Mouse (Mus musculus): ENCODE measurements around the gene Plekha4. TPM values are rescaled to one million over a fixed set of nuclear protein-coding genes. Genes with fewer than 3 reads are reported as not detected.
A peak's percentile ranks its signal among the peaks of the same experiment; 100 is the strongest.
"Not testable (repeated sequence)": the region's sequence is repeated elsewhere in the genome, so short reads cannot be mapped to it uniquely, and the experiment has no call there.

Plekha4 gene
- 3.3 and 4.6 TPM in 2 replicates for polyA plus RNA-seq (2015; fragmentation: Nextera tagmentation; extraction: Ambion mirVana)

DNA sequence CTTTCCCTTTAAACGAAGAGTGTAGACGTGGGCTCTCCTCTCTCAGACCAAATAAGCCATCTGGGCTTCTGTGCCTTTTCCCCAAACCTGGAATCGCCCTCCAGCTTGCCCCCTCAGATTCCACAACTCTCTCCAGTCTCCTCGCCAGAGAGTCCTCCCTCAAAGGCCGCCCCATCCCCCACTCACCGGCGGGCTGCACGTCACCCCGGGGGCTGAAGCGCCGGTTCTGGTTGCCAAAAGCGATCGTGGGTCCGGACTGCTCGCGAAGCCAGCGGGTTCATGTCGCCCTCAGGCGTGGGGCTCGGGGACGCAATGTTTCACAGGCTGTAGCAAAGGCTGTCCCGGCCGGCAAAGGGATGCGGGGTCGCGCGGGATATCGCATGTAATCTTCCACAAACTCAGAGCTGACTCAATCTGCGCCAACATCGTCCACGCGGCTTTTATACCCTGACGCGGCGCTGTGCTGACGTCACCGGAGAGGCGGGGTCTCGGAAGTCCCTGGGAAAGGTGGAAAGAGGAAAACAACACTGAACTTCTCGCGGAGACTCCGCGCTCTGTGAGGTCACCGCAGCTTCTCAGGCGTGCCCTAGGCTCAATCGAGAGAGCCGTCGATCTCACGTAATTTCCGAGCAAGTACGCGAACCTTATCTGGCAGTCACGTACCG is at the start of gene Plekha4, which contains the start of gene Ppp1r15a:
Plekha4 (plus strand) TSS at position 522 of the 665 bp plus-strand sequence.
Ppp1r15a (minus strand) TSS at position 460 of the 665 bp plus-strand sequence.
- DNase-seq (ENCODE audit: low spot score), result peak; percentile 95

DNA sequence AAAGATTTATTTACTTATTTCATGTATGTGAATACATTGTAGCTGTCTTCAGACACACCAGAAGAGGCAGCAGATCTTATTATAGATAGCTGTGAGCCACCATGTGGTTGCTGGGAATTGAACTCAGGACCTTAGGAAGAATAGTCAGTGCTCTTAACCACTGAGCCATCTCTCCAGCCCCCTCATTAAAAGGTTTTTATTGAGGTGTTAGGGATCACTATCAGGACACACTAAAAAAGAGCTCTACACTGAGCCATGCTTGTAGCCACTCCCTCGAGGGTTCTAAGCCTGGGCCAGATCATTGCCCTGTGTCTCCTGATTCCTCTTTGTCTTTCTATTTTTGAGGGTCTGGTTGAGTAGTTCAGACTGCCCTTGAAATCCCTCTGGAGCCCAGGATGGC is 49.7 kb upstream of the Plekha4 start:
- DNase-seq (ENCODE audit: low spot score), result no peak

- peak; percentile 78 for DNase-seq (ENCODE audit: low spot score)
Observed at GRCm38 (mm10) chr7:45477003-45477402, 49.1 kb upstream of the Plekha4 start.

GRCm38 (mm10) chr7:45478774-45479173 is 47.4 kb upstream of the Plekha4 start:
- DNase-seq (ENCODE audit: low spot score), result no peak

DNA sequence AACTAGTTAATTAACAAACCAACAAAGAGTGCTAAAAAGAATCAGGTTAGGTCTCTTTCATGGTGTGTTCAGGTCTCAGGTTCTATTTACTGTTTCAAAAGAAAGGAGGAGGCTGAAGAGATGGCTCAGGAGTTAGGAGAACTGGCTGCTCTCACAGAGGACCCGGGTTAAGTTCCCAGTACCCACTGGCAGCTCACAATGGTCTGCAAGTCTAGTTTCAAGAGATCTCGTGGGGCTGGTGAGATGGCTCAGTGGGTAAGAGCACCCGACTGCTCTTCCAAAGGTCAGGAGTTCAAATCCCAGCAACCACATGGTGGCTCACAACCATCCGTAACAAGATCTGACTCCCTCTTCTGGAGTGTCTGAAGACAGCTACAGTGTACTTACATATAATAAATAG is 45.8 kb upstream of the Plekha4 start:
- DNase-seq (ENCODE audit: low spot score), result not testable (repeated sequence)

DNA sequence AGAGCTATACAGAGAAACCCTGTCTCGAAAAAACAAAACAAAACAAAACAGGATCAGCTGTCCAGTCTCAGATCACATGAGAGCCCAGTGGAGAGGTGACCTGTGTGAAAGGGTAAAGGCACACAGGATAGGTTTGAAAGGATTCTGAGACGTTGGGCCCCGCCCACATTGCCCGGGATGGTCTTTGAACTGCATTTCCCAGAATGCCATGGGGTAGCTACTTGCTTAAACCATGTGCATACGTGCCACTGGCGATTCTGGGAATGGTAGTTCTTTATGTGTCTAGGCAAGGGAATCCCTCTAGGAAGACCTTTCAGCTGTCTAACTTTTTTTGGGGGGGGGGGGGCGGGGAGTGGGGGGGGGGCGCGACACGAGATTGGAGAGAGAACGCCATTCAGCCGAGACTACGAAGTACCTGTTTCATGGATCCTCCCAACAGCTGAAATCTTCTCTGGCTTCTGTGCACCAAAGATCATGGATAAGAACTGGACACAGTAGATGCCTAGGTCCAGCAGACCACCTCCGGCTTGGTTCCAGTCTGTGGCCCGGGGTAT is 44.7 kb upstream of the Plekha4 start, which contains the start of gene Tulp2:
Tulp2 (plus strand) TSS at position 504 of the 554 bp plus-strand sequence.
- peak; percentile 74 for DNase-seq (ENCODE audit: low spot score)

GRCm38 (mm10) chr7:45482166-45482565 is 44.0 kb upstream of the Plekha4 start:
- DNase-seq (ENCODE audit: low spot score), result no peak

GRCm38 (mm10) chr7:45484985-45485384 is 41.1 kb upstream of the Plekha4 start:
- DNase-seq (ENCODE audit: low spot score), result not testable (repeated sequence)

GRCm38 (mm10) chr7:45486158-45486557 is 40.0 kb upstream of the Plekha4 start:
- DNase-seq (ENCODE audit: low spot score), result no peak

GRCm38 (mm10) chr7:45486761-45487415 is 39.2 kb upstream of the Plekha4 start, which contains the start of gene Gm45808:
Gm45808 (minus strand) TSS chr7:45486811.
- no peak for DNase-seq (ENCODE audit: low spot score)

DNA sequence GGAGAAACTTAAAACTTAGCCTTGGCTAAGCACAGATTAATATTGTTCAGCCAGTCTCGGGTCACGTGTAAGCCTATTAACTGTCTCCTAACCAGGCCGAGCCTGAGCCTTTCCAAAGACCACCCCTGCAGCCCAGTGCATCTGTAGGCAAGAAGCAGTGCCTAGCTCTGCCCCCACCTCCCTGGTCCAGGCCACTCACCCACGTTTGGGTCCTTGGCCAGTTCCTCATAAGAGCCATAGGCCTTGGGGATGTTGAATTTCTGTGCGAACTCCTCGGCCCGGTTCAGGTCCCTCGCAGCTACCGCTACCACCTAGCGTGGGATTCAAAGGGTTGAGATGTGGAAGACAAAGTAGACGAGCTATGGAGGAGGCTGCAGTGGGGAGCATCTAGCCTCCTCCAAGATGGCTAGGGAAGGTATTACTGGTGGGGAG is 38.3 kb upstream of the Plekha4 start:
- no peak for DNase-seq (ENCODE audit: low spot score)

- DNase-seq (ENCODE audit: low spot score), result peak; percentile 32
Observed at GRCm38 (mm10) chr7:45488293-45489204, 37.6 kb upstream of the Plekha4 start, which contains the start of gene Dhdh. Dhdh (minus strand) TSS chr7:45488805.

DNA sequence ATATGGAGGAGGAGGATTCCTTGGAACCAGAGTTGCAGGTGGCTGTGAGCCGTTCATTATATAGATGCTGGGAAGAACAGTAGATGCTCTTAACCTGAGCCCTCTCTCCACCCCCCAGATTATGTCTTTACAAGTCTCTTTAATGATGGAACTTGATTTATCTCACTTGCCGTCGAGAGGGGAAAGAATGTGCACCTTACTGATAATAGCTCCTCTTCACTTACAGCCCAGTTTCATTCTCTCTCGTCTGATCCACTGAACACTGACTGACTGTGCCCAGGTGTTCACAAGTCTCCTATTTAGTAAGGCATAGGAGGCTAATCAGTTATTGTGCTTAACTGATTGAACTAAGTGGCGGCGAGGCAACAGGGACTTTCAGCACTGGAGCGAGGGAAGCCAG is 36.6 kb upstream of the Plekha4 start:
- DNase-seq (ENCODE audit: low spot score), result no peak

- DNase-seq (ENCODE audit: low spot score), result no peak
Observed at GRCm38 (mm10) chr7:45490822-45491221, 35.3 kb upstream of the Plekha4 start.

DNA sequence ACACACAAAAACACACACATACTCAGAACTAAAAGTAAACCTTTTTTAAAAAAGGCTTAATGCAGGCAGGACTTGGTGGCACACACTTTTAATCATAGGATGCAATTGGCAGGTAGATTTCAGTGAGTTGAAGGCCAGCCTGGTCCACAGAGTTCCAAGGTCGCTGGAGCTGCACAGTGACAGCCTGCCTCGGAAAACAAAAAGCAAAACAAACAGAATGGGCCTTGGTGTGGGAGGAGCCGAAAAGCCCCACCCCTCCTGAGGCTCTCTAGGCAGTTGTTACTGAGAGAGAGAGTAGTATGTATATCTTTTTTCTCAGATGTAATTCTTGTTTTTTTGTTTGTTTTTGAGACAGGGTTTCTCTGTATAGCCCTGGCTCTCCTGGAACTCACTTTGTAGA is 34.9 kb upstream of the Plekha4 start:
- no peak for DNase-seq (ENCODE audit: low spot score)

GRCm38 (mm10) chr7:45492225-45492844 is 33.8 kb upstream of the Plekha4 start:
- DNase-seq (ENCODE audit: low spot score), result no peak

- no peak for DNase-seq (ENCODE audit: low spot score)
Observed at GRCm38 (mm10) chr7:45492951-45493350, 33.2 kb upstream of the Plekha4 start.

GRCm38 (mm10) chr7:45494548-45494947 is 31.6 kb upstream of the Plekha4 start:
- no peak for DNase-seq (ENCODE audit: low spot score)

GRCm38 (mm10) chr7:45498427-45498826 is 27.7 kb upstream of the Plekha4 start:
- DNase-seq (ENCODE audit: low spot score), result no peak

DNA sequence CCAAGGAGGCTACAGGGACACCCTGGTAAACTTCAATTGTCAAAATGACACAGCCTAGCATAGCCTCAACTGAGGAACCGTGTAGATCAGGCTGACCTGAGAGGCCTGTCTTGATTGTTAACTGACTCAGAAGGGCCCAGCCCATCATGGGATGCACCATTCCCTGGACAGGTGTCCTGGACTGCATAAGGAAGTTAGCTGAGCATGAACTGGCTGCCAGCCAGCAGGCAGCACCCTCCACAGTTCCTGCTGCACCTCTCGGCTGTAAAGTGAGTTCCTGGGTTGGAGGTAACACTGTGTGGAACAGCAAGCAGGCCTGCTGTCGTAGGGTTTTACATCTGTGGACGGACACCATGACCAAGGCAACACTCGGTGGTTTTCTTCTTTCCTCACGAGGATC is 18.5 kb upstream of the Plekha4 start:
- no peak for DNase-seq (ENCODE audit: low spot score)

DNA sequence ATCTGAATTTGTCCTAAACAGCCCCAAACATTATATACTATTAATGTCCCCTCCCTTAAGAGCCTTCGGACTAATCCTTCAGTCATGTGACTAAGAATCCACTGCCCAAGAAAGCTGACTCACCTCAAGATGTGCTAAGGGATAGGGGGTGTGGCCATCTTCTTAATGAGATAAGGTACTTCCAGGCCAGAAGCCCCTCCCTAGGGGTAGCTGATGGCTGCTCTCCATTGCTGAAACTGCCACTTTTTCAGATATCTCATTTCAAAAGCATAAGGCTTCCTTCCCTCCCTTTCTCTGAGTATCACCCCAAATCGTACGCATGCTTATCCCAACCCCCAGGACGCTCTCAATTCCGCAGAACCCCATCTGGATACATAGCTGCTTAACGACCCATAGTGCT is 17.6 kb upstream of the Plekha4 start:
- DNase-seq (ENCODE audit: low spot score), result no peak
